Mouse (Mus musculus) lung, adult 2 months (tissue): ENCODE measurements at regions not wholly inside any gene's neighbourhood (a gene's known extent, or its start where the extent isn't known, plus 50 kb on each side); places are given as distances from the start of the nearest gene placed in this dataset.

Experiments
- CTCF ChIP-seq: fragments of 200-500 bp; IDR thresholded peaks from 2 replicates; pipeline ENCODE4 v1.5.1; 2011; ENCODE audit warnings: mild to moderate bottlenecking, low read length, control low read depth; ENCODE audit not compliant: insufficient read depth
- POLR2A ChIP-seq: fragments of 200-500 bp; IDR thresholded peaks from 2 replicates; pipeline ENCODE4 v1.6.1; 2011; ENCODE audit warnings: low read depth, mild to moderate bottlenecking, control low read depth, low read length, borderline replicate concordance; ENCODE audit errors: extremely low read depth

- TF ChIP-seq POLR2A (no peak), CTCF (no peak)
Observed at GRCm38 (mm10) chr4:62862756-62863155, 102.6 kb upstream of the Zfp618 start.
